Mouse (Mus musculus) heart, postnatal 0 days (tissue): ENCODE results near the gene Olfr591.

Experiments
- CTCF ChIP-seq: IDR thresholded peaks from 2 replicates; pipeline ENCODE4 v1.5.1; 2016; ENCODE audit warnings: antibody characterized with exemption, control low read depth, low read depth
- EP300 ChIP-seq: IDR thresholded peaks from 2 replicates; pipeline ENCODE4 v1.6.1; 2016; ENCODE audit warnings: antibody characterized with exemption, low read depth

DNA sequence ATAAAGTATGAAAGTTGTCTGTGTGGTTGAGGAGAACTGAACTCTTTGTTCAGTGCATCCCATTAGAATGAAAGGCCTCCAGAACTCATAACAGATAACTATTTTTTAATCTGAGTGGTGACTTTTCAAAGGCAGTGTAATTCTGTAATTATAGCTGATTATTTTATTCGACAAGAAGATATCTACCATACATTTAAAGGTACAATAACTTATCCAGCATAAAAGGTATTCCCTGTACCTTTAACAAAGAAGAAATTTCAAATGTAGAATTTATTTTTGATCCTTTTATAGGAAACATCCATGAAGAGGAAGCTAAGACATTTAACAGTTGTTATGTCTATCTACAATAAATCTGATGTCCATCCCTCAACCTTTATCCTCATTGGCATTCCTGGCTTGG is 33.4 kb upstream of the Olfr591 start, which contains the start of gene Olfr593:
- no peak for TF ChIP-seq CTCF
- TF ChIP-seq EP300: no peak
